Mouse (Mus musculus) erythroblast, embryonic 14.5 days (primary cell): Measurements from ENCODE around the gene Ccm2.

Source experiments
- GATA1 ChIP-seq: IDR thresholded peaks from 2 replicates; pipeline ENCODE4 v1.6.1; 2012; ENCODE audit warnings: low read length, inconsistent platforms, mixed read lengths
- TAL1 ChIP-seq: IDR thresholded peaks from 3 replicates; pipeline ENCODE4 v1.6.1; 2012; ENCODE audit warnings: low read length, inconsistent platforms, mixed read lengths

- no peak for TF ChIP-seq GATA1
- no peak for TF ChIP-seq TAL1
Observed at GRCm38 (mm10) chr11:6579361-6579760, 32.7 kb downstream of the Ccm2 start.
